Mouse (Mus musculus) gastrocnemius, adult 2 months (tissue): ENCODE measurements around the gene Tsg101. TPM values are rescaled to one million over a fixed set of nuclear protein-coding genes. Genes with fewer than 3 reads are reported as not detected.

Experiments used
- DNase-seq: peaks from one replicate; pipeline ENCODE4 v3.0.0; 2022
- H3K27ac ChIP-seq: fragments of 200-600 bp; 2 replicates; pipeline ENCODE4 v1.8.1; 2022; ENCODE audit warnings: mild to moderate bottlenecking
- H3K4me3 ChIP-seq: fragments of 200-600 bp; 2 replicates; pipeline ENCODE4 v1.8.1; 2022; ENCODE audit warnings: mild to moderate bottlenecking, moderate library complexity
- CTCF ChIP-seq: fragments of 200-600 bp; IDR thresholded peaks from 2 replicates; pipeline ENCODE4 v1.8.1; 2022; ENCODE audit warnings: antibody characterized with exemption, mild to moderate bottlenecking, moderate library complexity
- intact Hi-C: fragments of 180-260 bp; cut with DNase I; formaldehyde crosslinking; loops from one replicate; pipeline ENCODE4 v1.15.1; 2025
- long read RNA-seq, 2 experiments: library from polyadenylated mRNA; stranded (forward); transcript quantifications; one replicate each; pipeline ENCODE4 v2.0.0; 2021
- total RNA-seq, 2 experiments: library from RNA; stranded (reverse); gene quantifications; 2 replicates each; pipeline ENCODE4 v1.2.3; 2021

Tsg101 gene
- 10 to 100 TPM; 49.8 to 50.6 TPM for total RNA-seq
- long read RNA-seq, experiment 1, transcript Tsg101-201 (10 exons, 1,949 nt), result major isoform, 101 of 151 reads
- long read RNA-seq, experiment 1, partial matches to known transcripts, result 1 of 151 reads
- long read RNA-seq, experiment 1, other reads (novel, unspliced or antisense), result 49 of 151 reads
- long read RNA-seq, experiment 2, transcript Tsg101-201 (10 exons, 1,949 nt), result major isoform, 108 of 165 reads
- long read RNA-seq, experiment 2, partial matches to known transcripts, result 1 of 165 reads
- long read RNA-seq, experiment 2, other reads (novel, unspliced or antisense), result 56 of 165 reads

DNA sequence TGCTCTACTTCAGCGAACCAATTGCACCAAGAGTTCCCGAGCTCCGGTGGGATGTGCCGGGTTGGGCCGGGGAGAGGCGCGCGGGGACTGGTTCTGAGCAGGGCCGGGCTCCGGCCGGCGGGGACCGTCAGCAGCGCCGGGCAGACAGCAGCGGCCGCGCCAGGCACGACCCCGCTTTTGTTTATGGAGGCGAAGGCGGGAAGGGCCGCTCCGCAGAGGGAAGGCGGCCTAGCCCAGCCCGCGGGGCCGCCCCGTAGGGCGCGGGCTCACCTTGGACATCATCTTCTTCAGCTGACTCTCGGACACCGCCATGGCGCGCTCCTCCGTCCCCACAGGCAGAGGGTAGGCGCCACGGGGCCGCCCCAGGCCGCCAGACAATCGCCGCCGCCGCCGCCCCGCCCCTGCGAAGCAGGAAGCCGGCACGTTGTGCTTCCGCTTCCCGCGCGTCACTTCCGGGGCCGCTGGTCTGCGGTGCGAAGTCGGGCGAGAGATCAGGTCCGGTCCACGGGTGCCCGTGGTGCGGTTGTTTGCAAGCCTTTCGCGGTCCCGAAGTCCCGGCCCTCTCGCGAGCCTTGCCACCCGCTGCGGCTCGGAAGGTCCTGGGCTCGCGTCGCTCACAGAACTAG lies at the start of gene Tsg101:
Gene Tsg101 (minus strand): TSS at position 419 of the 626 bp plus-strand sequence.
- DNase-seq, result peak; percentile 96
- H3K4me3 ChIP-seq, result peak within 1 kb of the TSS; percentile 77
- H3K27ac ChIP-seq, result peak within 1 kb of the TSS; percentile 99
- intact Hi-C loops, result loop anchor here (5.0 to 10.0 kb wide), 2 partner anchors 67 to 125 kb away; partner anchors contain the start of genes Gtf2h1 and Hps5
- TF ChIP-seq CTCF, result peak; percentile 20

DNA sequence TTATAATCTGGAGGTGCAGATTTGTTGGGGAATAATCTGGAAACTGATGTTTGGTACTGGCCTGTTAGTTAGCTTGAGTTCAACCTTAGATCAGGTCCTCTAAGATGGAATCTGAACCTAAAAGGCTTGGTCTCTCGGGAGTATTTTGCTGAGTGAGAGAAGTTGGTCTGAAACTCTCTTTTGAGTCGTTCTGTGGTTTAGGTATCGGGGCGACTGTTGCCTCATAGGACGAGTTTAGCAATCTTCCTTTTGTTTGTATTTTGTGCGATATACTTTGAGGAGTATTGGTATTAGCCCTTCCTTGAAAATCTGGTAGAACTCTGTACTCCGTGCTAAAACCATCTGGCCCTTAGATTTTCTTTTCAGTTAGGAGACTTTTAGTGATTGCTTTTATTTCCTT lies 44.3 kb upstream of the Tsg101 start:
- intact Hi-C loops, result loop anchor here (5.0 kb wide), 1 partner anchor 118 kb away; no protein-coding TSS in a partner anchor
- TF ChIP-seq CTCF, result no peak
- H3K4me3 ChIP-seq, result no peak overlapping the region
- H3K27ac ChIP-seq, result no peak overlapping the region
- no peak for DNase-seq

DNA sequence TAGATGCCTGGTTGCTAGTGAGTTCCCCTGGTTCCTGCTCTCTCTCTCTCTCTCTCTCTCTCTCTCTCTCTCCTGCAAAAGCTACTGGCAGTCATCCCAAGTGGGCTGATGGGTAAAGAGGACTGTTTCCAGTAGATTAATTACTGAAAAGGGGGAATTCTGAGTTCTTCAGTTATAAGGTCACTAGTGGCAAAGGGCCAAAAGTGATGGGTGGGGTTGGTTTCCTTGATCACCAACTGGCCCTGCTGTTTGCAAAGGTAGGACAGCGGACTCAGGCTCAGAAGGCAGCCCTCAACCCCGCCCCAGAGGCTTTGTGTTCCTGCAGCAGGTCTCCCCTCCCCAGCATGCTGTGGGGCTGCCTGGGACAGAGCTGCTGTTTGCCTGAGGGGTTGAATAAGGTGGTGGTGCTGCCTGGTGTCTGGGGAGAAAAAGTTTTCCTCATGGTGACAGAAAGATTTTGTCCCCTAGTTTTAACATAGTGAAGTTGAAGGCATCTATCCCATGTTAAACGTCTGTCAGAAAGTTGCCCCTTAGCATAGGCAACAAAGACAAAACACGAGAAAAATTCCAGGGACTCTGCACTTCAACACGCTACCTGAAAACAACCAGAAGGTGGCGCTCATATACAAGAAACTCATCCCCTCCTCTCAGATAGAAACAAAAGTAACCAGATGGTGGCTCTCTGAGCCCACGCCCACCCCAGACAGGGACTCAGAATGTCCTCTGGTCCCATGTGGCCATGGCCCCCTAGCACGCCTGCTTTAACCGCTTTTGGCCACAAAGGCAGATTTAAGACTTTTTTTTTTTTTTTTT lies 43.2 kb upstream of the Tsg101 start:
- DNase-seq, result peak; percentile 64
- intact Hi-C loops, result loop anchor here (1.0 to 5.0 kb wide), 3 partner anchors 52 to 188 kb away; no protein-coding TSS in a partner anchor
- H3K27ac ChIP-seq, result peak overlapping the region; percentile 63
- peak; percentile 87 for TF ChIP-seq CTCF
- no peak overlapping the region; the same call in 1 of the 2 replicates for H3K4me3 ChIP-seq

DNA sequence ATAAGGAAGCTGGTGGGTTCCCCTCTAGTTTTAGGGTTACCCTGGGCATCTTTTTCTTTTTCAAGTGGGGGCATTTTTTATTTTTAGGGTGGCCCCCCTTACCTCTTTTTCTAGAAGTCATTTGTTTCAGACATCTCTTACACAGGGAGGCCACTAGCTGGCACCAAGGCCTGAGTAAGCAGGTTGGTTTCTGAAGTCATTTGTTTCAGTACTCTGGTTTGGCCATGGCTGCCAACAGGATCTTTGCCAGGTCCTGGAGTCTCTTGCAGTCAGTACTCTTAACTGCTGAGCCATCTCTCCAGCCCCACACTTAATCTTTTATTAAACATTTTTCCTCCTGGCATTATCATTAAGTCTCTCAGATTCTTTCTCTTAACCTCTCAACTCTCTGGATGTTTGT lies 42.4 kb upstream of the Tsg101 start:
- intact Hi-C loops, result loop anchor here (2.0 to 5.0 kb wide), 2 partner anchors 120 to 189 kb away; no protein-coding TSS in a partner anchor
- peak overlapping the region; percentile 63; the same call in 1 of the 2 replicates for H3K27ac ChIP-seq
- peak; percentile 43 for DNase-seq
- no peak for TF ChIP-seq CTCF
- H3K4me3 ChIP-seq, result no peak overlapping the region

DNA sequence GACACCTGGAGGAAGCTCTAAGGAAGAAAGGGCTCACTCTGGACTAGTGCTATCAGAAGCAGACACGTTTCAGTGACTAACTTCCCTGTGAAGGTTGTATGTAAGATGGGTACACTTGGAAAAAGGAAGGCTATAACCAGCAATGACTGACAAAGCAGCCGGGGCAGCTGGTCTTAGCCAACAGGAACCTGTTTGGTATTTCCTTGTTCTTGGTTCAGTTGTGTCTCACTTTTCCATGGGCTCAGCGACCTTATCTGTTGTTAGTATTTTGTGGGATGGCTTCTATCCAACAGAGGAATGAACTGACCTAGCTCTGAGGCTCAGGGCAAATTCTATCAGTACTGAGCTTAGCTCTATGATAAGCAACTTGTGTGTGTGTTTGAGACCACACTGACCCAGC lies 41.2 kb upstream of the Tsg101 start:
- Histone ChIP-seq H3K27ac (no peak overlapping the region), H3K4me3 (no peak overlapping the region)
- TF ChIP-seq CTCF, result no peak
- intact Hi-C loops, result loop anchor here (5.0 kb wide), 1 partner anchor 121 kb away; no protein-coding TSS in a partner anchor
- DNase-seq, result no peak

DNA sequence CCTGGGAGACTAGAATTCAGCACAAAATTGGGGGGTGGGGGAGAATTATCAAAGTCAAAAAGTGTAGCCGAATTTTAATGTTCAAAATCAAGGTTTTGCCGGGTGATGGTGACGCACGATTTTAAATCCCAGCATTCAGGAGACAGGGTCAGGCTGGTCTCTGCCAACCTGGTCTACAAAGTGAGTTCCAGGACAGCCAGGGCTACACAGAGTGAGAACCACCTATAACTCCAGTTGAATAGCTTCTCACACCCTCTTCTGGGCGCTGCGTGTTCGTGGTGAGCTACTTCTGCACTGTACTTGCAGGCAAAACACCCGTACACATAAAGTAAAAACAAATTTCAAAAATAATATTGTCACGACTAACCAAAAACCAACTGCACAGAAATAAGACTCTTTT lies 39.1 kb upstream of the Tsg101 start:
- TF ChIP-seq CTCF, result no peak
- H3K4me3 ChIP-seq, result peak overlapping the region; percentile 77
- DNase-seq, result no peak
- H3K27ac ChIP-seq, result peak overlapping the region; percentile 87; the same call in 1 of the 2 replicates
- intact Hi-C loops, result no loop called here

DNA sequence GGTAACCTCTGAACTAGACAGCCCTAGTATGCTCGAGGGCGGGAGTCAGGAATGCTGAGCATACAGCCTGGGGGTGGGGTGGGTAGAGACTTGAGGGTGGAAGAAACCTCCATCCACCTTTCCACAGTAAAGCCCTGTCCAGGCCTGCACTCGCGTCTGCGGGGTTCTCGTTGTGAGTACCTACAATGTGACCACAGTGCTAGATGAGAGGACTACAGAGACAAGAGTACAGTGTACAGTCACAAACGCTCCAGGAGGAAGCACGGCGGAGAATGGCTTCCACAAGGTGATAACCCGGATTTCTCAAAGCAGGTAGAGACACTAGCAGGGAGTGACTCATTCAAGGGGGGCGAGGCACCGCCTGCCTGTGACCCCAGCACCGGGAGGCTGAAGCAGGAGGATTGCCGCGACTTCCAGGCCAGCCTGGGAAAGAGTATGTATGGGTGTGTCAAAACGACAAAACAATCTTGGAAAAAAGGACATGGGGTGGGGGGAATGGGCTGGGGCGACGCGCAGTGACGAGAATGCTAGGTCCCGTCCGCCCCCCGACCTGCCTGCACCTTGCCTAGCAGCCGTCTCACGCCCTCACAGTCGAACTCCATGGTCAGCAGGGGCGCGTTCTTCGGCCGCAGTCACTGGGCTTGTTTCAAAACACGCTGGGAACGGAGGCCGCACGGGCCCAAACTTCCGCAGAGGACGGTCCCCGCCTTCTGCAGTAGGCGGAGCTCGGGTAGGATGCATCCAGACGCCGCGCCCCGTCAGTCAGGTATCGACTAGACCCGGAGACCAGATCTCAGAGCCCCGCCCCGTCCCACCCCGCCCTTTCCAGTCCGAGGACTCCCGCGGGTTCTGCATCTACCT lies 38.3 kb upstream of the Tsg101 start, which contains the start of gene Uevld:
Gene Uevld (minus strand): TSS at position 697 of the 861 bp plus-strand sequence.
- TF ChIP-seq CTCF, result peak; percentile 27; the same call in 1 of the 2 replicates
- intact Hi-C loops, result no loop called here
- peak; percentile 97 for DNase-seq
- Histone ChIP-seq H3K27ac (peak within 1 kb of the TSS; percentile 87), H3K4me3 (peak within 1 kb of the TSS; percentile 77)

DNA sequence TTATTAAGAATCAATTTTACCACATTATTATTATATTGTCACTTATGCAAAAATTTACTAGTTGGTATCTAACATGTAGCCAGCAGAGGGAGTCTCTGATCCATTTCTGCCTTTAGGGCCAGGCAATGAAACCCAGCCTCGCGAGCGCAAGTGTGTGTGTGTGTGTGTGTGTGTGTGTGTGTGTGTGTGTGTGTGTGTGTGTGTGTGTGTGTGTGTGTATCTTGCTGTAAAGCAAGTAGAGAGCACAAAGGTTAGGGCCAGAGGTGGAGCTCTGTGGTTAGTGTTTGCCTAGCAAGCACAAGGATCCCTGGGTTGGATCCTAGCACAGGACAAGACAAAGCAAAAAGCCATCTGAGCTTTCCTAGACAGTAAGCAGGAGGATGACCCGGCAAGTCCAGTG lies 16.1 kb upstream of the Tsg101 start:
- Histone ChIP-seq H3K4me3 (no peak overlapping the region), H3K27ac (no peak overlapping the region)
- intact Hi-C loops, result no loop called here
- DNase-seq, result no peak
- peak; percentile 45 for TF ChIP-seq CTCF

DNA sequence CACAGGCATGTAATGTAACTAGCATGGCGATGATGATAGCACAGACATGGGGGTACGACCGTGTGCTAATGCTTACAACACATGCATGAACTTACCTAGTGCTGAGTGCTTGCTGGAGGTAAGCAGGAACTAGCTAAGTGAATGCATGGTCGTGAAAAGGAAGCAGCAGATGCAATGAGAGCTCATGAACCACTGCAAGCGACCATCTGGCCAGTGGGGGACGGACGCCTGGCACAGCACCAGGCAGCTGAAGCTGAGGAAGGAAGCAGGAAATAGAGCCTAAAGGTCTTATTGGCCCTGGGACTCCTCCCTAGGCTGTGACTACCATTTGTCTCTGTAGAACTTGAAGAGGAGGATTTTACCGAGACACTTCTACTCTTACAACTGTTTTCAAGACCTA lies 15.0 kb upstream of the Tsg101 start:
- TF ChIP-seq CTCF, result no peak
- intact Hi-C loops, result no loop called here
- Histone ChIP-seq H3K27ac (no peak overlapping the region), H3K4me3 (no peak overlapping the region)
- DNase-seq, result no peak

DNA sequence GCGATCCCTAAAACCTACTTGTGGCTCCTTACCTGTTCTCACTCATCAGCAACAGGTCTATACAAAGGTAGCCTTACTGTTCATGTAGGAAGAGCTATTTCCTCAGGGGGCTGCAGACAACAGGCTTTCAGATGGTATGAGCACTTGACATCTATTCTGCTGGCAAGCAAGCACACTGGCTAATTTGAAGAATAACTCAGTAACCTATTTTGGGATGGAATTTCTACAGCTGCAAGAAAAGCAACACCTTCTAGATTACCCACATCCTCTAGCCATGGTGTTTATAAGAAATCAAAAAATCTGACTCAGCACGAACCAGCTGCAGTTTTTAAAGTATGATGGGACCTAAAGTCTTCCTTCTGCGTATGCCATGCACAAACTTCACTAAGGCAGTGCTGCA lies 11.6 kb upstream of the Tsg101 start:
- DNase-seq, result no peak
- no peak overlapping the region for H3K4me3 ChIP-seq
- no peak overlapping the region for H3K27ac ChIP-seq
- intact Hi-C loops, result no loop called here
- no peak for TF ChIP-seq CTCF

DNA sequence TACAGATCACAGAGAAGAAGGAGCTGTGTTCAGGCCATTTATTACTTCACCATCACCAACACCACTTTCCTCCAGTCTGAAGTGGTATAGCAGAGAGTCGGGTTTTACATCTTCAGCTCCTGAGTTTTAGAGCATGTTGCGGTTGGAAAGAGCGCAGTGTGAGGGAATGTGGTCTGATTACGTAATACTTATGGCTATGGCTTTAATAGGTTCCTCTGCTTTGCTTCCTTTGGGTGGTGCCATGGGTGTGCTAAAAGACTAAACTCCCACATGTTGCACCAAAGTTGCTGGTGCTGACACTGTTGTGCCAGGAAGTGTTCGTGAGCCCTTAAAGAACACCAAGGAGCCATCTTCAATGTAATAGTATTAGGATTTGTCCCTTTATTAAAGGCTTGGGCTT lies 8.5 kb upstream of the Tsg101 start:
- TF ChIP-seq CTCF, result no peak
- intact Hi-C loops, result no loop called here
- no peak for DNase-seq
- Histone ChIP-seq H3K4me3 (no peak overlapping the region), H3K27ac (no peak overlapping the region)

DNA sequence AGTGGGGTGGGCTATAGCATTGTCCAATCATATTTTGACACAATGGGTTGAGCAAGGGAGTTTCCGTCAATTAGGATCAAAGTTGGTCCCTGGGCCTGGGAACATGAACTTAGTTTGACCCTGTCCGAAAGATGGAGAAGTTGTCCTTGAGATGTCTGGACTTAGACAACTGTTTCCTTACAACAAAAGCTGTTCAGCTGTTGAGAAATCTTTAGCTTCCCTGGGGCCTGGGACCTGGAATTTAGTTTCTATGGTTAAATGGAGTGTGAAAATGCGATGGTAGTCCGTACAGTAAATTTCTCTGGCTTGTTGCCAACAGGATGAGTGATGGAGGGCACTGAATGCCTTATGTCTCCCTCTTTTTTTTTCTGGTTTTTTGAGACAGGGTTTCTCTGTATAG lies 2.3 kb upstream of the Tsg101 start:
- no peak for DNase-seq
- intact Hi-C loops, result no loop called here
- no peak overlapping the region for H3K27ac ChIP-seq
- no peak overlapping the region for H3K4me3 ChIP-seq
- no peak for TF ChIP-seq CTCF
